Mouse (Mus musculus) brain, embryonic 14.5 days (tissue): Measurements from ENCODE around the gene Il15ra.

ENCODE experiments used
- CTCF ChIP-seq: fragments of 200-500 bp; IDR thresholded peaks from 2 replicates; pipeline ENCODE4 v1.5.1; 2012; ENCODE audit warnings: inconsistent platforms, mild to moderate bottlenecking, moderate library complexity, borderline replicate concordance; ENCODE audit not compliant: insufficient read depth, insufficient read length; ENCODE audit errors: extremely low read depth
- POLR2A ChIP-seq: fragments of 200-500 bp; IDR thresholded peaks from 2 replicates; pipeline ENCODE4 v1.6.1; 2012; ENCODE audit warnings: mild to moderate bottlenecking, inconsistent platforms, borderline replicate concordance; ENCODE audit not compliant: poor library complexity, insufficient read depth, insufficient read length, severe bottlenecking; ENCODE audit errors: extremely low read depth

GRCm38 (mm10) chr2:11729091-11729490 lies 24.0 kb downstream of the Il15ra start:
- no peak for TF ChIP-seq CTCF
- no peak for TF ChIP-seq POLR2A
